Mouse (Mus musculus) megakaryocyte progenitor cell, adult 5-6 weeks (primary cell): ENCODE data around the gene D330020A13Rik. TPM values are rescaled to one million over a fixed set of nuclear protein-coding genes. Genes with fewer than 3 reads are reported as not detected.
"Not testable (repeated sequence)": the region's sequence is repeated elsewhere in the genome, so short reads cannot be mapped to it uniquely, and the experiment has no call there.

Experiments
- ATAC-seq: replicated peaks from 2 replicates; pipeline ENCODE4 v1.8.0; 2016; ENCODE audit warnings: mild to moderate bottlenecking, moderate TSS enrichment, inconsistent platforms; ENCODE audit not compliant: poor library complexity
- total RNA-seq, 2 experiments: library from RNA; stranded (forward) in 1 of 2; stranded (reverse) in 1 of 2; fragments of 157-497, 149-512 nt in 1 of 2; fragments of 200-1000 nt in 1 of 2; gene quantifications; 2 replicates each; pipeline versions ENCODE4 v1.2.3 to v1.2.4; 2015 to 2017

Gene D330020A13Rik
- total RNA-seq, 2 experiments from 2014 or later, result not detected

- no peak for ATAC-seq
Measured at GRCm38 (mm10) chr6:120294785-120295133, 595 bp downstream of the D330020A13Rik start.

GRCm38 (mm10) chr6:120296589-120296988 is 2.4 kb downstream of the D330020A13Rik start:
- not testable (repeated sequence) for ATAC-seq

GRCm38 (mm10) chr6:120301137-120301536 is 7.0 kb downstream of the D330020A13Rik start:
- ATAC-seq, result peak; percentile 71

GRCm38 (mm10) chr6:120302755-120303316 is 8.7 kb downstream of the D330020A13Rik start:
- ATAC-seq, result no peak

- no peak for ATAC-seq
Measured at GRCm38 (mm10) chr6:120306859-120307594, 12.9 kb downstream of the D330020A13Rik start.

- no peak for ATAC-seq
Measured at GRCm38 (mm10) chr6:120309338-120309737, 15.2 kb downstream of the D330020A13Rik start.

- ATAC-seq, result no peak
Measured at GRCm38 (mm10) chr6:120309787-120310186, 15.6 kb downstream of the D330020A13Rik start.

- ATAC-seq, result peak; percentile 63; the same call in 1 of the 2 replicates
Measured at GRCm38 (mm10) chr6:120312443-120312842, 18.3 kb downstream of the D330020A13Rik start.

- no peak for ATAC-seq
Measured at GRCm38 (mm10) chr6:120318303-120318940, 24.3 kb downstream of the D330020A13Rik start.

GRCm38 (mm10) chr6:120319129-120319528 is 25.0 kb downstream of the D330020A13Rik start:
- ATAC-seq, result no peak

GRCm38 (mm10) chr6:120320369-120320768 is 26.2 kb downstream of the D330020A13Rik start:
- ATAC-seq, result no peak

- peak; percentile 80 for ATAC-seq
Measured at GRCm38 (mm10) chr6:120324295-120324927, 30.2 kb downstream of the D330020A13Rik start.

- peak; percentile 52; the same call in 1 of the 2 replicates for ATAC-seq
Measured at GRCm38 (mm10) chr6:120332351-120332750, 38.2 kb downstream of the D330020A13Rik start.

- ATAC-seq, result no peak
Measured at GRCm38 (mm10) chr6:120343992-120344391, 49.8 kb downstream of the D330020A13Rik start.

Other genes with a start within 250 kb of the D330020A13Rik start
- not detected in 2 replicates for gene Ninj2, start 201.0 kb upstream of the D330020A13Rik start, total RNA-seq (2015)
- gene Ninj2, start 201.0 kb upstream of the D330020A13Rik start, total RNA-seq (2017), result not detected in 2 replicates
- gene B4galnt3, start 195 bp downstream of the D330020A13Rik start, total RNA-seq (2015), result not detected in 2 replicates
- 0.03 and 0.12 TPM in 2 replicates for gene B4galnt3, start 195 bp downstream of the D330020A13Rik start, total RNA-seq (2017)
- 30.6 and 31.0 TPM in 2 replicates for gene Kdm5a, start 69.8 kb downstream of the D330020A13Rik start, total RNA-seq (2015)
- gene Kdm5a, start 69.8 kb downstream of the D330020A13Rik start, total RNA-seq (2017), result 68.8 and 117 TPM in 2 replicates
- gene Ccdc77, start 70.0 kb downstream of the D330020A13Rik start, total RNA-seq (2015), result 13.7 and 19.4 TPM in 2 replicates
- 31.5 and 33.8 TPM in 2 replicates for gene Ccdc77, start 70.0 kb downstream of the D330020A13Rik start, total RNA-seq (2017)
- gene Il17ra, start 168.9 kb downstream of the D330020A13Rik start, total RNA-seq (2015), result 23.1 and 30.3 TPM in 2 replicates
- gene Il17ra, start 168.9 kb downstream of the D330020A13Rik start, total RNA-seq (2017), result 19.8 and 25.9 TPM in 2 replicates
- 0.10 TPM in 1 of 2 replicates, not detected in the other for gene Tmem121b, start 199.4 kb downstream of the D330020A13Rik start, total RNA-seq (2015)
- gene Tmem121b, start 199.4 kb downstream of the D330020A13Rik start, total RNA-seq (2017), result 0.08 TPM in 1 of 2 replicates, not detected in the other
- 4.3 TPM in 2 replicates for gene Hdhd5, start 237.0 kb downstream of the D330020A13Rik start, total RNA-seq (2015)
- 4.7 and 7.6 TPM in 2 replicates for gene Hdhd5, start 237.0 kb downstream of the D330020A13Rik start, total RNA-seq (2017)